Mouse (Mus musculus) hematopoietic stem cell, adult 5-6 weeks (primary cell): ENCODE results near the gene Gm364. TPM values are rescaled to one million over a fixed set of nuclear protein-coding genes. Genes with fewer than 3 reads are reported as not detected.

ENCODE experiments used
- ATAC-seq, 2 experiments: fragments of 125-278 bp in 1 of 2; replicated peaks in 1 of 2; 2 replicates each; pipeline ENCODE4 v1.8.0; 2016 to 2017; ENCODE audit warnings: inconsistent platforms in 2 of 2, mild to moderate bottlenecking in 2 of 2, moderate number of reproducible peaks in 2 of 2, low read depth in 1 of 2, moderate TSS enrichment in 1 of 2; ENCODE audit not compliant: low FRiP score in 2 of 2, poor library complexity in 2 of 2, severe bottlenecking in 2 of 2, insufficient read depth in 1 of 2, low TSS enrichment in 1 of 2
- total RNA-seq: library from RNA; stranded (forward); fragments of 172-1452, 232-1000 nt; gene quantifications from 2 replicates; pipeline ENCODE4 v1.2.3, GENCODE M21; 2017

The Gm364 gene
- total RNA-seq, 1 experiment from 2014 or later = not detected

- ATAC-seq = 0 out of 4 replicates have a peak, but pooled peaks of 1 of the 2 experiments have one; percentile 27
Observed at GRCm38 (mm10) chrX:57521117-57522095, 112.5 kb downstream of the Gm364 start.

Other genes starting within 250 kb of the Gm364 start
- gene Cd40lg, start 197.0 kb upstream of the Gm364 start, total RNA-seq = not detected in 2 replicates
- 145 and 178 TPM in 2 replicates for gene Arhgef6, start 70.4 kb upstream of the Gm364 start, total RNA-seq
- gene Rbmx, start 16.1 kb upstream of the Gm364 start, total RNA-seq = 61.5 and 93.1 TPM in 2 replicates
- gene Gpr101, start 94.6 kb downstream of the Gm364 start, total RNA-seq = not detected in 2 replicates